Mouse (Mus musculus): ENCODE results near the gene Pah. TPM values are rescaled to one million over a fixed set of nuclear protein-coding genes. Genes with fewer than 3 reads are reported as not detected.

Gene Pah
- total and polyA plus RNA-seq, 2 experiments from 2014 or later = not detected

GRCm38 (mm10) chr10:87485721-87486620 is 35.6 kb upstream of the Pah start:
- TF ChIP-seq CTCF (IDR thresholded peaks at IDR 0.05; ENCODE audit: low read depth) (no peak), EP300 (IDR thresholded peaks at IDR 0.05; ENCODE audit: low read depth) (no peak)
- H3K9me3 ChIP-seq (replicated peaks; ENCODE audit: control insufficient read depth, low read length) = no peaks in the 10 kb centered on the region
- no peaks in the 10 kb centered on the region for H3K36me3 ChIP-seq (replicated peaks; ENCODE audit: control insufficient read depth, insufficient read depth, low read length)
- no peaks in the 10 kb centered on the region for H3K4me1 ChIP-seq (ENCODE audit: control insufficient read depth, insufficient read depth)
- 1% methylated on average over 33 of the region's 33 CpGs for WGBS
- H3K4me3 ChIP-seq (ENCODE audit: low read depth, low read length) = no peak overlapping the region
- H3K4me2 ChIP-seq (ENCODE audit: low read depth, low read length) = no peak overlapping the region
- no peak for ATAC-seq (ENCODE audit: insufficient read depth, low read depth)
- DNase-seq (ENCODE audit: low spot score) = no peak
- no peak overlapping the region for H3K27ac ChIP-seq (ENCODE audit: low read depth)
- H3K27me3 ChIP-seq (ENCODE audit: control insufficient read depth, insufficient read depth, low read length) = peaks cover 66% of the 10 kb centered on the region
- no peak overlapping the region for H3K9ac ChIP-seq (replicated peaks; ENCODE audit: low read depth, low read length)

- no peak for TF ChIP-seq CTCF (IDR thresholded peaks at IDR 0.05; ENCODE audit: low read depth)
- no peak for TF ChIP-seq EP300 (IDR thresholded peaks at IDR 0.05; ENCODE audit: low read depth)
- DNase-seq (ENCODE audit: low spot score) (no peak), ATAC-seq (ENCODE audit: insufficient read depth, low read depth) (no peak)
- WGBS = 3% methylated on average over 16 of the region's 16 CpGs
- H3K9me3 ChIP-seq (replicated peaks; ENCODE audit: control insufficient read depth, low read length) = no peaks in the 10 kb centered on the region
- no peak overlapping the region for H3K4me3 ChIP-seq (ENCODE audit: low read depth, low read length)
- no peaks in the 10 kb centered on the region for H3K4me1 ChIP-seq (ENCODE audit: control insufficient read depth, insufficient read depth)
- H3K27me3 ChIP-seq (ENCODE audit: control insufficient read depth, insufficient read depth, low read length) = peaks cover 91% of the 10 kb centered on the region
- no peak overlapping the region for H3K4me2 ChIP-seq (ENCODE audit: low read depth, low read length)
- H3K9ac ChIP-seq (replicated peaks; ENCODE audit: low read depth, low read length) = no peak overlapping the region
- no peak overlapping the region for H3K27ac ChIP-seq (ENCODE audit: low read depth)
- no peaks in the 10 kb centered on the region for H3K36me3 ChIP-seq (replicated peaks; ENCODE audit: control insufficient read depth, insufficient read depth, low read length)
Measured at GRCm38 (mm10) chr10:87488429-87489145, 33.0 kb upstream of the Pah start.

GRCm38 (mm10) chr10:87489246-87490009 is 32.2 kb upstream of the Pah start:
- Histone ChIP-seq H3K4me3 (ENCODE audit: low read depth, low read length) (no peak overlapping the region), H3K9ac (replicated peaks; ENCODE audit: low read depth, low read length) (no peak overlapping the region), H3K9me3 (replicated peaks; ENCODE audit: control insufficient read depth, low read length) (no peaks in the 10 kb centered on the region), H3K4me2 (ENCODE audit: low read depth, low read length) (no peak overlapping the region), H3K4me1 (ENCODE audit: control insufficient read depth, insufficient read depth) (peaks cover 4% of the 10 kb centered on the region; the same call in 1 of the 2 replicates), H3K27ac (ENCODE audit: low read depth) (no peak overlapping the region), H3K36me3 (replicated peaks; ENCODE audit: control insufficient read depth, insufficient read depth, low read length) (no peaks in the 10 kb centered on the region), H3K27me3 (ENCODE audit: control insufficient read depth, insufficient read depth, low read length) (peaks cover 96% of the 10 kb centered on the region)
- WGBS = 8% methylated on average over 18 of the region's 18 CpGs
- TF ChIP-seq EP300 (IDR thresholded peaks at IDR 0.05; ENCODE audit: low read depth) (no peak), CTCF (IDR thresholded peaks at IDR 0.05; ENCODE audit: low read depth) (no peak)
- ATAC-seq (ENCODE audit: insufficient read depth, low read depth) (no peak), DNase-seq (ENCODE audit: low spot score) (no peak)

GRCm38 (mm10) chr10:87490328-87490727 is 31.3 kb upstream of the Pah start:
- no peak overlapping the region for H3K9ac ChIP-seq (replicated peaks; ENCODE audit: low read depth, low read length)
- TF ChIP-seq CTCF (IDR thresholded peaks at IDR 0.05; ENCODE audit: low read depth) (no peak), EP300 (IDR thresholded peaks at IDR 0.05; ENCODE audit: low read depth) (no peak)
- no peak overlapping the region for H3K4me3 ChIP-seq (ENCODE audit: low read depth, low read length)
- no peaks in the 10 kb centered on the region for H3K9me3 ChIP-seq (replicated peaks; ENCODE audit: control insufficient read depth, low read length)
- peaks cover 7% of the 10 kb centered on the region; the same call in 1 of the 2 replicates for H3K4me1 ChIP-seq (ENCODE audit: control insufficient read depth, insufficient read depth)
- H3K4me2 ChIP-seq (ENCODE audit: low read depth, low read length) = no peak overlapping the region
- H3K36me3 ChIP-seq (replicated peaks; ENCODE audit: control insufficient read depth, insufficient read depth, low read length) = no peaks in the 10 kb centered on the region
- peaks cover 96% of the 10 kb centered on the region for H3K27me3 ChIP-seq (ENCODE audit: control insufficient read depth, insufficient read depth, low read length)
- ATAC-seq (ENCODE audit: insufficient read depth, low read depth) (no peak), DNase-seq (ENCODE audit: low spot score) (no peak)
- no peak overlapping the region for H3K27ac ChIP-seq (ENCODE audit: low read depth)
- 4% methylated on average over 2 of the region's 2 CpGs for WGBS

GRCm38 (mm10) chr10:87491485-87492040 is 30.0 kb upstream of the Pah start:
- no peaks in the 10 kb centered on the region for H3K36me3 ChIP-seq (replicated peaks; ENCODE audit: control insufficient read depth, insufficient read depth, low read length)
- H3K27me3 ChIP-seq (ENCODE audit: control insufficient read depth, insufficient read depth, low read length) = peaks cover 95% of the 10 kb centered on the region
- H3K4me2 ChIP-seq (ENCODE audit: low read depth, low read length) = no peak overlapping the region
- TF ChIP-seq CTCF (IDR thresholded peaks at IDR 0.05; ENCODE audit: low read depth) (no peak), EP300 (IDR thresholded peaks at IDR 0.05; ENCODE audit: low read depth) (no peak)
- H3K4me1 ChIP-seq (ENCODE audit: control insufficient read depth, insufficient read depth) = peaks cover 7% of the 10 kb centered on the region; the same call in 1 of the 2 replicates
- H3K9me3 ChIP-seq (replicated peaks; ENCODE audit: control insufficient read depth, low read length) = no peaks in the 10 kb centered on the region
- ATAC-seq (ENCODE audit: insufficient read depth, low read depth) (no peak), DNase-seq (ENCODE audit: low spot score) (no peak)
- H3K9ac ChIP-seq (replicated peaks; ENCODE audit: low read depth, low read length) = no peak overlapping the region
- H3K4me3 ChIP-seq (ENCODE audit: low read depth, low read length) = no peak overlapping the region
- H3K27ac ChIP-seq (ENCODE audit: low read depth) = no peak overlapping the region
- WGBS = 5% methylated on average over 11 of the region's 11 CpGs

Data from heart, postnatal 0 days (tissue).